Mouse (Mus musculus): Measurements from ENCODE around the gene Nin. TPM values are rescaled to one million over a fixed set of nuclear protein-coding genes. Genes with fewer than 3 reads are reported as not detected.

Gene Nin
- total and polyA plus RNA-seq, 3 experiments: 29.0 to 51.7 (median 37.2) TPM

GRCm38 (mm10) chr12:70108104-70108503 lies 5.4 kb downstream of the Nin start:
- Histone ChIP-seq H3K9me3 (replicated peaks; ENCODE audit: low read length) (no peaks in the 10 kb centered on the region), H3K36me3 (replicated peaks in 1 of 2; ENCODE audit: control insufficient read depth in 1 of 2, insufficient read depth in 1 of 2, low read length in 1 of 2) (peaks cover 0 to 11% of the 10 kb centered on the region in 2 experiments), H3K4me2 (ENCODE audit: insufficient read depth, low read depth, poor library complexity, severe bottlenecking) (no peak overlapping the region), H3K27ac (ENCODE audit: insufficient read depth, low read depth) (no peak overlapping the region), H3K9ac (ENCODE audit: insufficient read depth, low read depth) (no peak overlapping the region), H3K79me2 (replicated peaks; ENCODE audit: control insufficient read depth, extremely low read depth, insufficient read depth, poor library complexity, severe bottlenecking) (peaks cover 12% of the 10 kb centered on the region), H3K4me1 (ENCODE audit: control insufficient read depth in 1 of 2, insufficient read depth in 2 of 2) (peaks cover 14 to 80% of the 10 kb centered on the region in 2 experiments), H3K27me3 (replicated peaks) (peaks cover 8% of the 10 kb centered on the region), H3K4me3 (replicated peaks in 1 of 3; ENCODE audit: low read depth in 2 of 3, low read length in 2 of 3, poor library complexity in 1 of 3) (no peak overlapping the region)
- TF ChIP-seq USF1 (IDR thresholded peaks at IDR 0.05; ENCODE audit: low read depth, low read length): no peak
- no peak for TF ChIP-seq RCOR1 (conservative IDR thresholded peaks at IDR 0.05; ENCODE audit: low read depth, low read length)
- no peak for TF ChIP-seq TCF12 (IDR thresholded peaks at IDR 0.05; ENCODE audit: low read depth, low read length)
- TF ChIP-seq ELF1 (IDR thresholded peaks at IDR 0.05; ENCODE audit: low read depth, low read length): no peak
- no peak for TF ChIP-seq KAT2A (IDR thresholded peaks at IDR 0.05; ENCODE audit: insufficient replicate concordance, low read length)
- TF ChIP-seq TBP (conservative IDR thresholded peaks at IDR 0.05; ENCODE audit: low read depth, low read length): no peak
- TF ChIP-seq MAFK (IDR thresholded peaks at IDR 0.05; ENCODE audit: insufficient replicate concordance, low read length): no peak
- TF ChIP-seq MEF2A (IDR thresholded peaks at IDR 0.05; ENCODE audit: borderline replicate concordance, low read depth, low read length): no peak
- TF ChIP-seq UBTF (IDR thresholded peaks at IDR 0.05; ENCODE audit: low read depth, low read length): no peak
- TF ChIP-seq USF2 (conservative IDR thresholded peaks at IDR 0.05; ENCODE audit: low read depth, low read length): no peak
- no peak for TF ChIP-seq PAX5 (IDR thresholded peaks at IDR 0.05; ENCODE audit: low read length)
- no peak for TF ChIP-seq NELFE (IDR thresholded peaks at IDR 0.05; ENCODE audit: low read depth, low read length)
- TF ChIP-seq CTCF (conservative IDR thresholded peaks at IDR 0.05 in 1 of 2, IDR thresholded peaks at IDR 0.05 in 1 of 2; ENCODE audit: low read depth in 2 of 2, low read length in 2 of 2): no peak
- no peak for TF ChIP-seq RAD21 (IDR thresholded peaks at IDR 0.05; ENCODE audit: low read depth, low read length)
- TF ChIP-seq HCFC1 (IDR thresholded peaks at IDR 0.05; ENCODE audit: low read depth, low read length): no peak
- no peak for DNase-seq (ENCODE audit: extremely low read depth)
- dilution Hi-C loops (cut with MboI; ENCODE audit: extremely low pct_ligation_motif_present, extremely low pct_unique_long_range_greater_than_20kb, low sequenced_read_pairs): no loop called here
- in situ Hi-C loops (cut with MboI; ENCODE audit: low pct_ligation_motif_present, low pct_unique_long_range_greater_than_20kb, low sequenced_read_pairs): no loop called here

GRCm38 (mm10) chr12:70106508-70106907 lies 7.0 kb downstream of the Nin start:
- in situ Hi-C loops (cut with MboI; ENCODE audit: low pct_ligation_motif_present, low pct_unique_long_range_greater_than_20kb, low sequenced_read_pairs): no loop called here
- dilution Hi-C loops (cut with MboI; ENCODE audit: extremely low pct_ligation_motif_present, extremely low pct_unique_long_range_greater_than_20kb, low sequenced_read_pairs): no loop called here
- no peak overlapping the region for H3K4me3 ChIP-seq (replicated peaks in 1 of 3; ENCODE audit: low read depth in 2 of 3, low read length in 2 of 3, poor library complexity in 1 of 3)
- peaks cover 9 to 24% of the 10 kb centered on the region in 2 experiments for H3K36me3 ChIP-seq (replicated peaks in 1 of 2; ENCODE audit: control insufficient read depth in 1 of 2, insufficient read depth in 1 of 2, low read length in 1 of 2)
- DNase-seq (ENCODE audit: extremely low read depth): no peak
- H3K79me2 ChIP-seq (replicated peaks; ENCODE audit: control insufficient read depth, extremely low read depth, insufficient read depth, poor library complexity, severe bottlenecking): peaks cover 12% of the 10 kb centered on the region
- peaks cover 20 to 81% of the 10 kb centered on the region in 2 experiments for H3K4me1 ChIP-seq (ENCODE audit: control insufficient read depth in 1 of 2, insufficient read depth in 2 of 2)
- no peak for TF ChIP-seq MAX (IDR thresholded peaks at IDR 0.05; ENCODE audit: low read length)
- no peak for TF ChIP-seq POLR2AphosphoS2 (IDR thresholded peaks at IDR 0.05; ENCODE audit: low read depth, low read length)
- TF ChIP-seq NELFE (IDR thresholded peaks at IDR 0.05; ENCODE audit: low read depth, low read length): no peak
- no peak for TF ChIP-seq CHD2 (IDR thresholded peaks at IDR 0.05; ENCODE audit: low read length)
- TF ChIP-seq NRF1 (IDR thresholded peaks at IDR 0.05; ENCODE audit: low read depth, low read length): no peak
- no peak for TF ChIP-seq RCOR1 (conservative IDR thresholded peaks at IDR 0.05; ENCODE audit: low read depth, low read length)
- no peak for TF ChIP-seq MEF2A (IDR thresholded peaks at IDR 0.05; ENCODE audit: borderline replicate concordance, low read depth, low read length)
- no peak for TF ChIP-seq JUN (IDR thresholded peaks at IDR 0.05; ENCODE audit: insufficient read depth, low read depth, low read length)
- TF ChIP-seq CHD1 (IDR thresholded peaks at IDR 0.05; ENCODE audit: low read depth, low read length): no peak
- no peaks in the 10 kb centered on the region for H3K27me3 ChIP-seq (replicated peaks)
- H3K4me2 ChIP-seq (ENCODE audit: insufficient read depth, low read depth, poor library complexity, severe bottlenecking): no peak overlapping the region
- H3K9ac ChIP-seq (ENCODE audit: insufficient read depth, low read depth): no peak overlapping the region
- H3K9me3 ChIP-seq (replicated peaks; ENCODE audit: low read length): no peaks in the 10 kb centered on the region
- H3K27ac ChIP-seq (ENCODE audit: insufficient read depth, low read depth): no peak overlapping the region

All from CH12.LX (cell line).